Mouse (Mus musculus) bone marrow macrophage, adult 2 months (primary cell): ENCODE results near the gene Morn2. TPM values are rescaled to one million over a fixed set of nuclear protein-coding genes. Genes with fewer than 3 reads are reported as not detected.

Experiments
- H3K27ac ChIP-seq: 2 replicates; pipeline ENCODE4 v1.5.1; 2012; ENCODE audit warnings: low read depth, low read length; ENCODE audit not compliant: insufficient read depth
- H3K4me1 ChIP-seq: 2 replicates; pipeline ENCODE4 v1.6.1; 2012; ENCODE audit warnings: low read length; ENCODE audit not compliant: control insufficient read depth, insufficient read depth
- H3K4me3 ChIP-seq: 2 replicates; pipeline ENCODE4 v1.5.1; 2012; ENCODE audit warnings: mild to moderate bottlenecking, low read length, moderate library complexity; ENCODE audit not compliant: insufficient read depth
- CTCF ChIP-seq: IDR thresholded peaks from 2 replicates; pipeline ENCODE4 v1.5.1; 2012; ENCODE audit warnings: low read depth, mild to moderate bottlenecking, low read length, moderate library complexity
- POLR2A ChIP-seq: IDR thresholded peaks from 2 replicates; pipeline ENCODE4 v1.6.1; 2012; ENCODE audit warnings: mild to moderate bottlenecking, low read depth, low read length, borderline replicate concordance
- polyA plus RNA-seq: library from polyadenylated mRNA; stranded (reverse); fragments of >200 nt; gene quantifications from 2 replicates; pipeline ENCODE4 v1.2.4, GENCODE M21; 2012; ENCODE audit not compliant: missing spikeins, insufficient read depth, insufficient read length

Morn2 gene
- polyA plus RNA-seq, 1 experiment: 5.6 TPM

GRCm38 (mm10) chr17:80323015-80323414, 33.0 kb downstream of the Morn2 start:
- Histone ChIP-seq H3K4me3 (no peak overlapping the region), H3K4me1 (peaks cover 6% of the 10 kb centered on the region), H3K27ac (no peak overlapping the region)
- TF ChIP-seq POLR2A (no peak), CTCF (no peak)

- H3K27ac ChIP-seq: no peak overlapping the region
- no peak for TF ChIP-seq POLR2A
- no peak for TF ChIP-seq CTCF
Measured at GRCm38 (mm10) chr17:80323658-80324057, 33.7 kb downstream of the Morn2 start.

GRCm38 (mm10) chr17:80324521-80324920, 34.5 kb downstream of the Morn2 start:
- Histone ChIP-seq H3K4me1 (peaks cover 6% of the 10 kb centered on the region), H3K4me3 (no peak overlapping the region), H3K27ac (no peak overlapping the region)
- TF ChIP-seq POLR2A (no peak), CTCF (no peak)

More at GRCm38 (mm10) chr17:80323658-80324057, 33.7 kb downstream of the Morn2 start:
- H3K4me3 ChIP-seq: no peak overlapping the region
- H3K4me1 ChIP-seq: peaks cover 6% of the 10 kb centered on the region

GRCm38 (mm10) chr17:80325456-80325855, 35.5 kb downstream of the Morn2 start:
- TF ChIP-seq CTCF: no peak
- no peak for TF ChIP-seq POLR2A
- Histone ChIP-seq H3K4me3 (no peak overlapping the region), H3K4me1 (peaks cover 6% of the 10 kb centered on the region), H3K27ac (no peak overlapping the region)

- Histone ChIP-seq H3K4me3 (no peak overlapping the region), H3K27ac (no peak overlapping the region), H3K4me1 (peaks cover 6% of the 10 kb centered on the region)
- TF ChIP-seq CTCF (no peak), POLR2A (no peak)
Measured at GRCm38 (mm10) chr17:80326431-80326830, 36.4 kb downstream of the Morn2 start.

GRCm38 (mm10) chr17:80332386-80332785, 42.4 kb downstream of the Morn2 start:
- Histone ChIP-seq H3K4me1 (no peaks in the 10 kb centered on the region), H3K4me3 (no peak overlapping the region), H3K27ac (no peak overlapping the region)
- TF ChIP-seq POLR2A (no peak), CTCF (no peak)

- H3K4me1 ChIP-seq: no peaks in the 10 kb centered on the region
- H3K27ac ChIP-seq: no peak overlapping the region
- TF ChIP-seq CTCF (no peak), POLR2A (no peak)
- no peak overlapping the region for H3K4me3 ChIP-seq
Measured at GRCm38 (mm10) chr17:80345277-80345676, 55.3 kb downstream of the Morn2 start.

GRCm38 (mm10) chr17:80346591-80347125, 56.7 kb downstream of the Morn2 start:
- no peak overlapping the region for H3K27ac ChIP-seq
- no peaks in the 10 kb centered on the region for H3K4me1 ChIP-seq
- no peak overlapping the region for H3K4me3 ChIP-seq
- TF ChIP-seq CTCF (no peak), POLR2A (no peak)

Other genes with a start within 250 kb of the Morn2 start
- 44.9 and 47.7 TPM in 2 replicates for gene Hnrnpll, start 227.9 kb upstream of the Morn2 start, polyA plus RNA-seq
- 18.1 and 18.2 TPM in 2 replicates for gene Galm, start 162.7 kb upstream of the Morn2 start, polyA plus RNA-seq
- 83.7 and 102 TPM in 2 replicates for gene Srsf7, start 82.9 kb upstream of the Morn2 start, polyA plus RNA-seq
- gene Ttc39d, start 82.7 kb upstream of the Morn2 start, polyA plus RNA-seq: not detected in 2 replicates
- 7.1 and 8.0 TPM in 2 replicates for gene Gemin6, start 65.8 kb upstream of the Morn2 start, polyA plus RNA-seq
- gene Dhx57, start 273 bp downstream of the Morn2 start, polyA plus RNA-seq: 16.0 and 19.6 TPM in 2 replicates
- not detected in 2 replicates for gene Arhgef33, start 17.2 kb downstream of the Morn2 start, polyA plus RNA-seq
- gene Gm10190, start 83.3 kb downstream of the Morn2 start, polyA plus RNA-seq: not detected in 2 replicates
- 10.4 and 12.0 TPM in 2 replicates for gene Sos1, start 190.2 kb downstream of the Morn2 start, polyA plus RNA-seq